Mouse (Mus musculus) heart, postnatal 0 days (tissue): Measurements from ENCODE around the gene Rpl29.

Experiments
- CTCF ChIP-seq: IDR thresholded peaks from 2 replicates; pipeline ENCODE4 v1.5.1; 2016; ENCODE audit warnings: antibody characterized with exemption, control low read depth, low read depth
- EP300 ChIP-seq: IDR thresholded peaks from 2 replicates; pipeline ENCODE4 v1.6.1; 2016; ENCODE audit warnings: antibody characterized with exemption, low read depth

DNA sequence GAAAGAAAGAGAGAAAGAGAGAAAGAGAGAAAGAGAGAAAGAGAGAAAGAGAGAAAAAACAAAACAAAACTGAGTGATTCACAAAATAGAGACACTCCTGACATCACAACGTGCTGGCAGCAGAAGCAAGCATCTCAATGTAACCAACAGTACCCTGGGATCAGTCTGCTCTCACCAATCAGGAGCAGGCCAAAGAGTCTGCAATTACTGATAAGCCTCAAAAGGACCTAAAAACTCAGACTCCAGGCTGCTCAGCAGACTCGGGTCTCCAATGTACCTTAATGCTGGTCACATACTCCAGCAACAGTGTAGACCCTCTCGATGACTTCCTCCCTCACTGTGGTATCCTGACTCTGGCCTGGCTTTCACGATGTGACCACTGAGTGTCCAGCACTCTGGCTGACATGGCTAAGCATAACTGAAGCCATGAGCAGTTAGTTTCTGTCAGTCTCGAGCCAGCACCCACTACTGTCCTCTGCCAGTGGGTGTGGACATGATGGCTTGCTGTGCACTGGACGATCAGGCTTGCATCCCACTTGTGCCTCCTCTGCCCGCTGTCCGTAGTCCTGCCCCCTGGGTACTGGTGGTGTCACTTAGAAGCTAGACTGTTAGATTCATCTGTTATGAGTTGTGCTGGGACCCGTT, 30.5 kb upstream of the Rpl29 start:
- TF ChIP-seq CTCF = no peak
- no peak for TF ChIP-seq EP300
